Mouse (Mus musculus) embryonic facial prominence, embryonic 12.5 days (tissue): Measurements from ENCODE around the gene Cdc37l1. TPM values are rescaled to one million over a fixed set of nuclear protein-coding genes. Genes with fewer than 3 reads are reported as not detected.
"Not testable (repeated sequence)": the region's sequence is repeated elsewhere in the genome, so short reads cannot be mapped to it uniquely, and the experiment has no call there.

Experiments used
- ATAC-seq: fragments of 200-750 bp; cut with Nextera tagmentation; 2 replicates; pipeline ENCODE4 v1.8.0; 2017; ENCODE audit not compliant: insufficient number of reproducible peaks, insufficient read depth, low FRiP score, low TSS enrichment
- H3K27ac ChIP-seq: fragments of 300-500 bp; sonication (generic); 2 replicates; pipeline ENCODE4 v1.5.1; 2016; ENCODE audit warnings: mild to moderate bottlenecking
- H3K27me3 ChIP-seq: fragments of 300-500 bp; sonication (generic); 2 replicates; pipeline ENCODE4 v1.6.1; 2016; ENCODE audit warnings: mild to moderate bottlenecking, moderate library complexity
- H3K36me3 ChIP-seq: fragments of 300-500 bp; sonication (generic); 2 replicates; pipeline ENCODE4 v1.6.1; 2016; ENCODE audit warnings: mild to moderate bottlenecking
- H3K4me1 ChIP-seq: fragments of 300-500 bp; sonication (generic); 2 replicates; pipeline ENCODE4 v1.6.1; 2016
- H3K4me2 ChIP-seq: fragments of 300-500 bp; sonication (generic); replicated peaks from 2 replicates; pipeline ENCODE4 v1.6.1; 2016; ENCODE audit warnings: mild to moderate bottlenecking, moderate library complexity
- H3K4me3 ChIP-seq: fragments of 300-500 bp; sonication (generic); 2 replicates; pipeline ENCODE4 v1.5.1; 2016; ENCODE audit warnings: mild to moderate bottlenecking
- H3K9ac ChIP-seq: fragments of 300-500 bp; sonication (generic); 2 replicates; pipeline ENCODE4 v1.6.1; 2016; ENCODE audit warnings: mild to moderate bottlenecking, moderate library complexity
- H3K9me3 ChIP-seq: fragments of 300-500 bp; sonication (generic); 2 replicates; pipeline ENCODE4 v1.6.1; 2016; ENCODE audit warnings: mild to moderate bottlenecking, moderate library complexity
- WGBS: fragments of 180-500 bp; shearing (Covaris S2); methylation state at CpG from one replicate; pipeline ENCODE4 v1.1.7; 2016; 5-methylcytosine and 5-hydroxymethylcytosine counted together
- polyA plus RNA-seq: library from polyadenylated mRNA; unstranded; fragments of >200 nt; fragmentation: Nextera tagmentation; extraction: Ambion mirVana; gene quantifications from 2 replicates; pipeline ENCODE4 v1.2.1, GENCODE M21; 2016

Gene Cdc37l1
- polyA plus RNA-seq, 1 experiment from 2014 or later: 48.3 TPM

DNA sequence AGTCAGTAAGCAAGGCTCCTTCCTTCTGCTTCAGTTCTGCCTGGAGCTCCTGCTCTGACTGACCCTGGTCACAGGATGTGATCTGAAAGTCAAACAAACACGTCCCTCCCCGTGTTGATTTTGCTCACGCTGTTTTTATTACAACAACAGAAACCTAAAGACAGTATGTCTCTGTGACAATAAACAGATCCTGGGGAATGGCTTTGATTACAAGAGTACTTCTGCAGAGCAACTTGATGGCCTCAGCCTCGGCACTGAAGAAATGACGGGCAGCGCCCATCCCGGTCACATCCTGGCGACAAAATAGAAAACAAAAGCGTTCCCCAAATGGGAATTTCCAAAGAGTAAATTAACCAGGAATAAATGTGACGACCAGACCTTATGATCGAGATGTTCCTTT lies 19.9 kb upstream of the Cdc37l1 start:
- no peak overlapping the region for H3K27ac ChIP-seq
- 0 out of 2 replicates have a peak, but pooled peaks cover 14% of the 10 kb centered on the region for H3K4me1 ChIP-seq
- H3K9ac ChIP-seq: no peak overlapping the region
- ATAC-seq: no peak
- H3K4me3 ChIP-seq: no peak overlapping the region
- no peaks in the 10 kb centered on the region for H3K9me3 ChIP-seq
- H3K27me3 ChIP-seq: peaks cover 12% of the 10 kb centered on the region; the same call in 1 of the 2 replicates
- 56% methylated on average over 11 of the region's 11 CpGs for WGBS
- H3K36me3 ChIP-seq: no peaks in the 10 kb centered on the region
- H3K4me2 ChIP-seq: no peak overlapping the region

DNA sequence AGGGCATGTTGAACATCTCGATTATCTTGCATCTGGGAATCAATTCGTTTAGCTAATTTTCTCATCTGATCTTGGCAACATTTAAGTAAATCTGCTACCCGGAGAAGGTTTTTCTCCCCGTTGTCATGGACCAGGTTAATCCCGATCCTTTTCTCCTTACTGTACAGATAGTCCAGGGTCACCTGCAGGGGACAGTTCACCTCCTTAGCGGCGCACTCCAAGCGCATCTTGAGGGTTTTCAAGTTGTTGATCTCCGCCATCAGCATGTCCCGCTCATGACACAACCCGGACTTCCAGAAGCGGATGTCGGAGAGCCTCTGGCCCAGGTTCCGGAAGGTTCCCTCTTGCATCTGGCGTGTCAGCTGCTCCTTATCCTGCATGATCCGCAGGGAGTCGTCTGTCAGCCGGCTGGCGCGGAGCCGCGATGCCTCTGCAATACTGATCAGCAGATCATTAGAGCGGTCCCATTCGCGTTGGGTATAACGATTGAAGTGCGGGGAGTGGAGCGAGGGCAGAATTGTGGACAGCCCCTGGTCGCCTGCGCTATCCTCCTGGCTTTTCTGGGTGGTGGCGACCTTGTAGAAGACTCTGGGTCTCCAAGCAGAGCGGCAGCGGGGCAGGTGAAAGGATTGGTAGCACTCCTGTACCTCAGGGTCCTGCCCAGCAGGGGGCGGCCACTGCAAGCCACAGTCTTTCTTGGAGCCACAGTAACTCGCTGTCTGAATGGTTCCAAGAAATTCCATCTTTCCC lies 15.1 kb upstream of the Cdc37l1 start:
- Histone ChIP-seq H3K36me3 (no peaks in the 10 kb centered on the region), H3K4me2 (peak overlapping the region; percentile 79), H3K27ac (no peak overlapping the region), H3K4me1 (0 out of 2 replicates have a peak, but pooled peaks cover 4% of the 10 kb centered on the region), H3K9me3 (no peaks in the 10 kb centered on the region), H3K4me3 (peak overlapping the region; percentile 37), H3K27me3 (peaks cover 12% of the 10 kb centered on the region; the same call in 1 of the 2 replicates), H3K9ac (peak overlapping the region; percentile 31; the same call in 1 of the 2 replicates)
- 17% methylated on average over 35 of the region's 35 CpGs for WGBS
- peak; percentile 56; the same call in 1 of the 2 replicates for ATAC-seq

DNA sequence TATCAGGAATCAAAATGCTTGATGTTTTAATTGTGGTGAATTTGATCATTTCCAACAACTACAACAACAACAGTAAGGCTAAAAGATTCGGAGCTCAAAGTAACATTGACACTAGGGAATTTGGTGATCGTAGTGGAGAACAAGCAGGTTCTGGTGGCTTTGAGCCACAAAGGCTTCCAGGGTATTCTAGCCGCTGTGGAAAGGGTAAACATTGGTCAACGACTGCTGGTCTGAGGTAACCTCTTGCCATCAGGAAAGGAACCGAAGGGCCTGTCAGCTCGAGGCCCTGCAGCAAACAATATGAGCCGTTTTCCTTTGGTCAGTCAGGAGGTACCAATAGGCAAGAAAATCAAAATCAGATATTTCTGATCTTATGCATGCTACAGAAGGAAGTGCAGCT lies 7.5 kb upstream of the Cdc37l1 start:
- Histone ChIP-seq H3K4me3 (no peak overlapping the region), H3K4me1 (no peaks in the 10 kb centered on the region), H3K27me3 (no peaks in the 10 kb centered on the region), H3K27ac (no peak overlapping the region), H3K4me2 (no peak overlapping the region), H3K9ac (no peak overlapping the region), H3K36me3 (no peaks in the 10 kb centered on the region), H3K9me3 (no peaks in the 10 kb centered on the region)
- WGBS: 69% methylated on average over 7 of the region's 7 CpGs
- no peak for ATAC-seq

DNA sequence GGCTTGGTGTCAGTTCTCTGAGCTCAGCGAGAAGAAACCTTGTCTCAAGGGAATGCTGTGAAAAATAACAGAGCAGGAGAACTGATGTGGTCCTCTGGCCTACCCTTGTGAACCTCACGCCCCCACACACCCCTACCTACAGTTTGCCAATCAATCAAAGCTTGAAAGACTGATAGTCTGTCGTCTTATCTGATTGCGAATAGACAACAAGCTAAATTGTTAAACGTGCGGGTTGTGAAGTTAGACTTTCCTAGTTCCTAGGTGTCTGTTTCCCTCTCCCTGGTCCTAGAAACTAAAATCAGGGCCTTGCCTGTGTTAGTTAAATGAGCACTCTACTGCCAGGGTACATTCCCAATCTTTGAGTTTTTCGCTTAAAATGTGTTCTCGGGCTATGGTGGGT lies 637 bp upstream of the Cdc37l1 start:
- peak overlapping the region; percentile 79 for H3K4me2 ChIP-seq
- peak overlapping the region; percentile 93 for H3K9ac ChIP-seq
- peaks cover 7% of the 10 kb centered on the region for H3K36me3 ChIP-seq
- H3K27ac ChIP-seq: 0 out of 2 replicates have a peak overlapping the region, but pooled peaks have one; percentile 83
- 70% methylated on average over 8 of the region's 8 CpGs for WGBS
- no peaks in the 10 kb centered on the region for H3K9me3 ChIP-seq
- no peak for ATAC-seq
- H3K27me3 ChIP-seq: no peaks in the 10 kb centered on the region
- H3K4me1 ChIP-seq: peaks cover 7% of the 10 kb centered on the region
- H3K4me3 ChIP-seq: peak overlapping the region; percentile 97

DNA sequence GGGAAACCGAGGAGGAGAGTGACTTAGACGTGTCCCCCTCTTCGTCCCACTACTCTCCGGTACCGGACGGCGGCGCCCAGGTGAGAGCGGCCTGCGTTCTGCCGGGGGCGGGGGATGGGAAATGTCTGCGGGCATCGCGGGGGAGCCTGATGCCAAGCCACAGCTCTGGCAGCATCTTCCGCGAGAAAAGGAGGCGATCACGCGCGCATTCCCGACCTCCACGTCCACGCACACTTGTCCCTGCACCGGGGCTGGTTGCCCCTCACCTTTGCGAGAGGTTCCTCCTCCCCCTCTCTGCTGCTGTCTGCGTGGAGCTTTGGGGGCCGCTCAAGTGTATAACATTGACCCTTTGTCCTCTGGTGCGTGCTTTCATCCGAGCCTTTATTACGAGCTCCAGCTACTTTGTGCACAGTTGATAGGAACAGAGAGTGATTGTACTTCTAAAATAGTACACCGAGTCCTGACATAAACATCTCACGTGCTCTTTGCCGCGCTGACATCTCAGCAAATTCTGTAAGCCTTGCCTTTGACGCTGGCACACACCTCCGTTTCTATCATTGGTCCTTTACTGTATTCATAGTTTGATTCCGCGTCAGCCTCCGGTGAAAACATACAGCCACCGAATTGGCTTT lies 554 bp downstream of the Cdc37l1 start:
- H3K9ac ChIP-seq: peak overlapping the region; percentile 93
- H3K27ac ChIP-seq: peak overlapping the region; percentile 83
- WGBS: 1% methylated on average over 41 of the region's 41 CpGs
- H3K27me3 ChIP-seq: no peaks in the 10 kb centered on the region
- no peaks in the 10 kb centered on the region for H3K9me3 ChIP-seq
- peaks cover 7% of the 10 kb centered on the region for H3K4me1 ChIP-seq
- no peak; the same call in 1 of the 2 replicates for ATAC-seq
- peak overlapping the region; percentile 79 for H3K4me2 ChIP-seq
- H3K36me3 ChIP-seq: peaks cover 19% of the 10 kb centered on the region
- H3K4me3 ChIP-seq: peak overlapping the region; percentile 97

DNA sequence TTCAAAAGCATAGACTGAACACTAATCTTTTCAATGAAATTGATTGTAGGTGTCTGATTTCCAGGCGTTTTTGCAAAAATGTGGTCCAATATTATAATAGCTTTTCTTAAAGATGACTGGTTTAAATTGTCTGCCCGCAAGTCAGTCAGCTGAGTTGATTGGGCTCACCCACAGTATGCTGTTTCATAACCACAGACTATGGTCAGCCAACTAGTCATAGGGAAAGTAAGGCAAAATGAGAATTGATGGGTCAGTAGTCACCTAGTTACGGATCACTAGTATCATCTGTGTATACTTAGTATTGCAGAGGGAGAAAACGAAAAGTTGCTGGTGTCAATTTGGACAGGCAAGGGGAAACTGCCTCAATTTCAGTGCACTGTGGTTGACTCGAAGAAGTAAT lies 1.2 kb downstream of the Cdc37l1 start:
- peak overlapping the region; percentile 79 for H3K4me2 ChIP-seq
- 66% methylated on average over 5 of the region's 5 CpGs for WGBS
- H3K27ac ChIP-seq: no peak overlapping the region
- no peaks in the 10 kb centered on the region for H3K9me3 ChIP-seq
- peak overlapping the region; percentile 93; the same call in 1 of the 2 replicates for H3K9ac ChIP-seq
- peaks cover 24% of the 10 kb centered on the region for H3K36me3 ChIP-seq
- H3K4me1 ChIP-seq: peaks cover 7% of the 10 kb centered on the region
- ATAC-seq: no peak
- no peaks in the 10 kb centered on the region for H3K27me3 ChIP-seq
- peak overlapping the region; percentile 97 for H3K4me3 ChIP-seq

DNA sequence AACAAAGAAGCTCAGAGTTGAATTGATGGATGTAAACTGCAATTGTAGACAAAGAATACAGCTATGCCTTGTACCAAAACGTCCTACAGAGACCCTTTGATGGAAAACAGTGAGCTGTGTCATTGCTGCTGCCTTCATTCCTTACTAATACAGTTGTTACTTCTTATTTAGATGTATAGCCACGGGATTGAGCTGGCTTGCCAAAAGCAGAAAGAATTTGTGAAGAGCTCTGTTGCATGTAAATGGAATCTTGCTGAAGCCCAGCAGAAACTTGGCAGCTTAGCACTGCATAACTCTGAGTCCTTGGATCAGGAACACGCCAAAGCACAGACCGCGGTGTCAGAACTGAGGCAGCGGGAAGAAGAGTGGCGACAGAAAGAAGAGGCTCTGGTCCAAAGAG lies 4.7 kb downstream of the Cdc37l1 start:
- no peak for ATAC-seq
- no peak overlapping the region for H3K9ac ChIP-seq
- no peaks in the 10 kb centered on the region for H3K27me3 ChIP-seq
- no peak overlapping the region for H3K4me2 ChIP-seq
- no peaks in the 10 kb centered on the region for H3K9me3 ChIP-seq
- H3K27ac ChIP-seq: no peak overlapping the region
- H3K36me3 ChIP-seq: peaks cover 38% of the 10 kb centered on the region
- H3K4me1 ChIP-seq: peaks cover 7% of the 10 kb centered on the region
- H3K4me3 ChIP-seq: no peak overlapping the region
- WGBS: 90% methylated on average over 7 of the region's 7 CpGs

DNA sequence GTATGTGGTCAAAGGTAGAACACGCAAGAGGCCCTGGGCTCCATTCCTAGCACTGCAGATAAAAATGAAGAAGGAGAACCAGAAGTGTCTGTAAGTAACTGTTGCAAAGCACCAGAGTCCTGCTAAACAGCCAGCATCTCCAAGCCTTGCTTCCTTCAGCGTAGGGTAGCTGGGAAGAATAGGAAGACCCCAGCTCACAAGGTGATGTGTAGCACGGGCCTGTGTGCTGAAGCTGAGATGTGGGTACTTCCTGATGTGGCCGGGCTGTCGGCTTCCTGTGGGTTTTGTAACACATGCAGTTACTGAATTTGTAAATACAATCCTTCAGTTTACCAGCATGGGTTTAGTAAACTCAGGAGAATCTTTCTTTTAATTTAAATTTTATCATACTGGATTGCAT lies 5.2 kb downstream of the Cdc37l1 start:
- Histone ChIP-seq H3K36me3 (peaks cover 43% of the 10 kb centered on the region), H3K4me2 (no peak overlapping the region), H3K9ac (no peak overlapping the region), H3K9me3 (no peaks in the 10 kb centered on the region), H3K4me1 (peaks cover 7% of the 10 kb centered on the region), H3K4me3 (no peak overlapping the region), H3K27me3 (no peaks in the 10 kb centered on the region), H3K27ac (no peak overlapping the region)
- no peak for ATAC-seq
- 96% methylated on average over 5 of the region's 5 CpGs for WGBS

DNA sequence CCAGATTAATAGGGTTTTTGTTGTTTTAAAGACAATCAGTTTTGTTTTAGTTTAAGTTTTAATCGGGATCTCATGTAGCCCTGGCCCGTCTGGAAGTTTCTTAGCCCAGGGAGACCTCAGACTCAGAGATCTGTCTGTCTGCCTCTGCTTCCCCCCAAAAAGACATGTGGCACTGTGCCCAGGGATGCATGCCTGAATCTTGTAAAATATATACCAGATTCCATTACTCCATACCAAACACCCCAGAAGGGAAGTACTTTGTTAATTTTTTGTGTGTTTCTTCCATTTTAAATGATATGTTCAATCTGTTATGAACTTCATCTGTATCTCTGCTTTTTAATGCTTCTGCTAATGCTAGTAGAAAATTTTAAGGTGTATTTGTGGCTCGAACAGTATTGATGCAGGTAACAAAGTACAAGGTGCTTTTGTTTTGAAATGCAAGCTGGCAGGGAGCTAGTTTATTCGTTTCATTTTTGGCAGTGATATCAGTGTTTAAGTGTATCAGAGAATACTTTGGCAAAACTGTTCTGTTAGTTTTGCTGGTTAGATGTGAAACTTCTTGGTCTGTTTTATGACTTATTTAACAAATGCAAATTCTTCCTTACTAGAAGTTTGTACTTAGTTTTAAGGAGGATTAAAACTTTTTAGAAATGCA lies 8.0 kb downstream of the Cdc37l1 start:
- no peak overlapping the region for H3K4me3 ChIP-seq
- H3K27ac ChIP-seq: no peak overlapping the region
- WGBS: 83% methylated on average over 4 of the region's 4 CpGs
- no peaks in the 10 kb centered on the region for H3K27me3 ChIP-seq
- no peaks in the 10 kb centered on the region for H3K9me3 ChIP-seq
- H3K36me3 ChIP-seq: peaks cover 59% of the 10 kb centered on the region
- no peak for ATAC-seq
- H3K4me2 ChIP-seq: no peak overlapping the region
- no peaks in the 10 kb centered on the region for H3K4me1 ChIP-seq
- no peak overlapping the region for H3K9ac ChIP-seq

DNA sequence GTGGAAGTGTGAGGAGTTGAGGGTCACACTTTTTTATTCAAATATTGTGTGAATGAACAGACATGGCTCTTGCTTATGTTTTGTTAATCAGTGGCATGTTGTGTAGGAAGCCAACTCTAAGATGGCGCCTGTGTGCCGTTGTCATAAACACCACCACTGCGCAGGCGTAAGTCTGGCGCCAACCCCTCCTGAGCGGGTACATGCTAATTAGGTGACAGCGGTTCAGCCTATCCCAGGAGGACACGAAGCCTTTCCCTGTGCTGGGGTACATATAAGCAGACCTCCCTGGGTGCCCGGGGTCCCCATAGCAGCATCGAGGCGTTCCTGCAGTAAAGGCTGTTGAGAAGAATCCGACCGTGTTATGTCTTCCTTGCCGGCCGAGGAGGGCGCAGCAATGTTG lies 10.2 kb downstream of the Cdc37l1 start:
- WGBS: 97% methylated on average over 16 of the region's 16 CpGs
- H3K36me3 ChIP-seq: peaks cover 48% of the 10 kb centered on the region
- not testable (repeated sequence) for H3K4me1 ChIP-seq

DNA sequence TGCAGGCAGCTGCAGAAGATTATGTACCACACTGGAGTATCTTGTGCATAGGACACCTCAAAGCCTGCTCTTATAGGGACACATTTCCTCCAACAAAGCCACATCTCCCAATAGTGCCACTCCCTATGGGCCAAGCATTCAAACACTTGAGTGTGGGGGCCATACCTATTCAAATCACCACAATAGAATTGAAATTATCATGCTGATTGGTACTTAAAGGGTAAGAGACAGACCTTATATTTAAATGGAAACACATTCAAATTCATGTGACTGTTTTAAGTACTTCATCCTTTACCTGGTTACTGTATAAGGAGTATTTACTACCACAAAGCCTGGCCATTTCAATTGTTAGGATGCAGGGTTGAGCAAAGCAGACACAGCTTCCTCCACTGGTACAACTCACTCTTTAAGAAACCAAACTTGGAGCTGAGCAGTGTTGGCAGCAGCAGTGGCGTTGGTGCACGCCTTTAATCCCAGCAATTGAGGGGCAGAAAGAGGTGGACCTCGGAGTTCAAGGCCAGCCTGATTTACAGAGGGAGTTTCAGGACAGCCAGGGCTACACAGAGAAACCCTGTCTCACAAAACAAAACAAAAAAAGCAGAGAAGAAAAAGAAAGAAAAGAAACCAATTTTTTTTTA lies 18.0 kb downstream of the Cdc37l1 start:
- ATAC-seq: no peak
- Histone ChIP-seq H3K27ac (no peak overlapping the region), H3K9me3 (no peaks in the 10 kb centered on the region), H3K4me2 (no peak overlapping the region), H3K4me3 (no peak overlapping the region), H3K27me3 (no peaks in the 10 kb centered on the region), H3K36me3 (peaks cover 38% of the 10 kb centered on the region), H3K9ac (no peak overlapping the region), H3K4me1 (no peaks in the 10 kb centered on the region)
- 84% methylated on average over 3 of the region's 3 CpGs for WGBS

More for the DNA sequence above, 10.2 kb downstream of the Cdc37l1 start:
- H3K4me2 ChIP-seq, H3K27me3 ChIP-seq, ATAC-seq, H3K27ac ChIP-seq, H3K4me3 ChIP-seq, H3K9ac ChIP-seq, H3K9me3 ChIP-seq: not testable (repeated sequence)
